Mouse (Mus musculus): ENCODE measurements around the gene Setd7. TPM values are rescaled to one million over a fixed set of nuclear protein-coding genes. Genes with fewer than 3 reads are reported as not detected.

Gene Setd7
- total and polyA plus RNA-seq, 3 experiments = 11.3 to 37.9 (median 15.3) TPM

DNA sequence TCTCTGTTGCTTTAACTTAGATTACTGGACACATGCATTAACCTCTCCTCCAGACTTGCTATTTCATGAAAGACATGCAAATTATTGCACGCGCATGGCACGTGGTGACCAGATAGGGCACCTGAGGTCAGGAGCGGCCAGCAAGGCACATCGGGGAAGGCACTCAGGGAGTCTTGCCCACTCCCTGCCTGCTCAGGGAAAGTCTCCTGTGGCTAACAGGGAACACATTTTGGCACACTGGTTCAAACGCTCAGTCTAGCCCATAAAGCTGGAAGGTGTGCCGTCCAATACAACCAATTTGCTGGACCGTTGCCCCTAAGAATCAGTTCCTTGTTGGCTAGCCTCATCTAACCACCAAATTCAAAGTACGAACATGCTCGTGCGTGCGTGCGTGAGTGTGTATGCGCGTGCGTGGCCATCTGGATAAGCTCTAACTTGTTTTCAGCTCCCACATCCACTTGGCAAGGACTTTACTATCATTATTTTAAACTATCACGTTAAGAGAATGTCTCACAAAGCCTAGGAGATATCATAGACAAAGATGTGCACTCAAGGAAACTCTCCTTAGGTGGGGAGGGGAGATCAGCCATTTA lies 11.6 kb downstream of the Setd7 start:
- no peak for DNase-seq (ENCODE audit: low read depth, low spot score)
- no peak overlapping the region for H3K9ac ChIP-seq (ENCODE audit: control insufficient read depth, low read depth, low read length, poor library complexity, severe bottlenecking)
- H3K27me3 ChIP-seq (ENCODE audit: control insufficient read depth in 1 of 2, insufficient read depth in 2 of 2, low read length in 2 of 2) = no peaks in the 10 kb centered on the region
- H3K4me1 ChIP-seq (ENCODE audit: control insufficient read depth in 1 of 2, insufficient read depth in 2 of 2, low read length in 2 of 2) = no peaks in the 10 kb centered on the region
- no peak overlapping the region for H3K27ac ChIP-seq (ENCODE audit: control insufficient read depth, low read depth, low read length)
- H3K79me2 ChIP-seq (ENCODE audit: control insufficient read depth, insufficient read depth, low read length, poor library complexity) = peaks cover 18% of the 10 kb centered on the region
- no peak for TF ChIP-seq JUND (IDR thresholded peaks at IDR 0.05; ENCODE audit: low read depth, low read length)
- no peak for TF ChIP-seq CHD1 (IDR thresholded peaks at IDR 0.05; ENCODE audit: low read depth, low read length)
- TF ChIP-seq SMC3 (IDR thresholded peaks at IDR 0.05; ENCODE audit: low read depth, low read length) = no peak
- no peak for TF ChIP-seq ETS1 (IDR thresholded peaks at IDR 0.05; ENCODE audit: low read depth, low read length)
- no peak for TF ChIP-seq POLR2AphosphoS5 (IDR thresholded peaks at IDR 0.05; ENCODE audit: borderline replicate concordance, low read depth, low read length)
- TF ChIP-seq HCFC1 (IDR thresholded peaks at IDR 0.05; ENCODE audit: low read depth, low read length) = no peak
- TF ChIP-seq MAX (IDR thresholded peaks at IDR 0.05; ENCODE audit: low read length) = no peak
- no peak for TF ChIP-seq TBP (IDR thresholded peaks at IDR 0.05; ENCODE audit: low read depth, low read length)
- TF ChIP-seq TAL1 (IDR thresholded peaks at IDR 0.05; ENCODE audit: low read length) = no peak
- no peak for TF ChIP-seq NELFE (IDR thresholded peaks at IDR 0.05; ENCODE audit: low read depth, low read length)
- no peak for TF ChIP-seq POLR2A (IDR thresholded peaks at IDR 0.05; ENCODE audit: control insufficient read depth in 1 of 2, insufficient read depth in 1 of 2, low read depth in 1 of 2, low read length in 2 of 2, poor library complexity in 1 of 2)
- TF ChIP-seq MXI1 (IDR thresholded peaks at IDR 0.05; ENCODE audit: low read depth, low read length) = no peak
- TF ChIP-seq EP300 (IDR thresholded peaks at IDR 0.05; ENCODE audit: low read depth in 1 of 2, low read length in 2 of 2) = no peak
- no peak for TF ChIP-seq USF1 (IDR thresholded peaks at IDR 0.05; ENCODE audit: low read depth, low read length)
- TF ChIP-seq CTCF (IDR thresholded peaks at IDR 0.05 in 2 of 3, conservative IDR thresholded peaks at IDR 0.05 in 1 of 3; ENCODE audit: control insufficient read depth in 1 of 3, insufficient read depth in 1 of 3, low read depth in 2 of 3, low read length in 3 of 3, poor library complexity in 1 of 3, severe bottlenecking in 1 of 3) = no peak
- TF ChIP-seq ZMIZ1 (IDR thresholded peaks at IDR 0.05; ENCODE audit: low read depth, low read length) = no peak
- no peak for TF ChIP-seq GABPA (IDR thresholded peaks at IDR 0.05; ENCODE audit: low read depth, low read length)
- no peak for TF ChIP-seq POLR2AphosphoS2 (IDR thresholded peaks at IDR 0.05; ENCODE audit: low read length)
- H3K36me3 ChIP-seq (ENCODE audit: control insufficient read depth in 1 of 2, insufficient read depth in 2 of 2, low read length in 2 of 2) = peaks cover 0 to 20% of the 10 kb centered on the region in 2 experiments; a peak in 2 of 4 replicates
- no peak overlapping the region for H3K4me3 ChIP-seq (ENCODE audit: control insufficient read depth in 1 of 2, insufficient read depth in 1 of 2, low read depth in 2 of 2, low read length in 2 of 2)
- no peaks in the 10 kb centered on the region for H3K9me3 ChIP-seq (replicated peaks; ENCODE audit: insufficient read depth, low read length)

GRCm38 (mm10) chr3:51547577-51547976 lies 13.1 kb downstream of the Setd7 start:
- no peak for DNase-seq (ENCODE audit: low read depth, low spot score)
- peaks cover 0 to 22% of the 10 kb centered on the region in 2 experiments; a peak in 2 of 4 replicates for H3K36me3 ChIP-seq (ENCODE audit: control insufficient read depth in 1 of 2, insufficient read depth in 2 of 2, low read length in 2 of 2)
- no peaks in the 10 kb centered on the region for H3K27me3 ChIP-seq (ENCODE audit: control insufficient read depth in 1 of 2, insufficient read depth in 2 of 2, low read length in 2 of 2)
- H3K79me2 ChIP-seq (ENCODE audit: control insufficient read depth, insufficient read depth, low read length, poor library complexity) = peaks cover 10% of the 10 kb centered on the region
- H3K9me3 ChIP-seq (replicated peaks; ENCODE audit: insufficient read depth, low read length) = no peaks in the 10 kb centered on the region
- no peak overlapping the region for H3K4me3 ChIP-seq (ENCODE audit: control insufficient read depth in 1 of 2, insufficient read depth in 1 of 2, low read depth in 2 of 2, low read length in 2 of 2)
- TF ChIP-seq CHD2 (IDR thresholded peaks at IDR 0.05; ENCODE audit: low read length) (no peak), POLR2AphosphoS2 (IDR thresholded peaks at IDR 0.05; ENCODE audit: low read length) (no peak), TAL1 (IDR thresholded peaks at IDR 0.05; ENCODE audit: low read length) (no peak), TBP (IDR thresholded peaks at IDR 0.05; ENCODE audit: low read depth, low read length) (no peak), MEF2A (IDR thresholded peaks at IDR 0.05; ENCODE audit: extremely low read depth, insufficient replicate concordance, low read depth, low read length, poor library complexity, severe bottlenecking) (no peak), CTCF (IDR thresholded peaks at IDR 0.05 in 2 of 3, conservative IDR thresholded peaks at IDR 0.05 in 1 of 3; ENCODE audit: control insufficient read depth in 1 of 3, insufficient read depth in 1 of 3, low read depth in 2 of 3, low read length in 3 of 3, poor library complexity in 1 of 3, severe bottlenecking in 1 of 3) (no peak), MAX (IDR thresholded peaks at IDR 0.05; ENCODE audit: low read length) (no peak), MYC (IDR thresholded peaks at IDR 0.05; ENCODE audit: low read depth, low read length) (no peak)
- H3K27ac ChIP-seq (ENCODE audit: control insufficient read depth, low read depth, low read length) = no peak overlapping the region
- no peaks in the 10 kb centered on the region for H3K4me1 ChIP-seq (ENCODE audit: control insufficient read depth in 1 of 2, insufficient read depth in 2 of 2, low read length in 2 of 2)
- no peak overlapping the region for H3K9ac ChIP-seq (ENCODE audit: control insufficient read depth, low read depth, low read length, poor library complexity, severe bottlenecking)
